Mouse (Mus musculus) intestine, postnatal 0 days (tissue): ENCODE results near the gene Gp9. TPM values are rescaled to one million over a fixed set of nuclear protein-coding genes. Genes with fewer than 3 reads are reported as not detected.

ENCODE experiments used
- ATAC-seq: fragments of 200-750 bp; cut with Nextera tagmentation; 2 replicates; pipeline ENCODE4 v1.8.0; 2017; ENCODE audit warnings: mild to moderate bottlenecking, moderate TSS enrichment, moderate library complexity
- H3K27ac ChIP-seq: fragments of 300-500 bp; sonication (generic); 2 replicates; pipeline ENCODE4 v1.5.1; 2014; ENCODE audit warnings: mild to moderate bottlenecking, low read depth, low read length, moderate library complexity
- H3K27me3 ChIP-seq: fragments of 300-500 bp; sonication (generic); replicated peaks from 2 replicates; pipeline ENCODE4 v1.6.1; 2014; ENCODE audit warnings: low read length, mixed read lengths; ENCODE audit not compliant: control insufficient read depth, insufficient read depth
- H3K36me3 ChIP-seq: fragments of 300-500 bp; sonication (generic); 2 replicates; pipeline ENCODE4 v1.6.1; 2014; ENCODE audit warnings: mild to moderate bottlenecking, moderate library complexity; ENCODE audit not compliant: control insufficient read depth, insufficient read depth
- H3K4me1 ChIP-seq: fragments of 300-500 bp; sonication (generic); replicated peaks from 2 replicates; pipeline ENCODE4 v1.6.1; 2014; ENCODE audit warnings: antibody characterized with exemption, low read length, mixed read lengths; ENCODE audit not compliant: control insufficient read depth, insufficient read depth
- H3K4me2 ChIP-seq: fragments of 300-500 bp; sonication (generic); replicated peaks from 2 replicates; pipeline ENCODE4 v1.6.1; 2014; ENCODE audit warnings: low read depth, mild to moderate bottlenecking, moderate library complexity
- H3K4me3 ChIP-seq: fragments of 300-500 bp; sonication (generic); 2 replicates; pipeline ENCODE4 v1.5.1; 2014; ENCODE audit warnings: low read depth, low read length
- H3K9ac ChIP-seq: fragments of 300-500 bp; sonication (generic); 2 replicates; pipeline ENCODE4 v1.6.1; 2014; ENCODE audit warnings: mild to moderate bottlenecking, low read depth, low read length
- H3K9me3 ChIP-seq: fragments of 300-500 bp; sonication (generic); 2 replicates; pipeline ENCODE4 v1.6.1; 2016; ENCODE audit warnings: mixed run types; ENCODE audit not compliant: control insufficient read depth
- CTCF ChIP-seq: sonication (generic); IDR thresholded peaks from 2 replicates; pipeline ENCODE4 v1.5.1; 2016; ENCODE audit warnings: low read depth, mild to moderate bottlenecking, control low read depth, antibody characterized with exemption, moderate library complexity
- WGBS: fragments of 180-500 bp; shearing (Covaris S2); extraction: QIAGEN DNeasy Blood & Tissue Kit; methylation state at CpG from one replicate; pipeline ENCODE4 v1.1.7; 2014; 5-methylcytosine and 5-hydroxymethylcytosine counted together
- polyA plus RNA-seq: library from polyadenylated mRNA; unstranded; fragments of >200 nt; fragmentation: Nextera tagmentation; extraction: Ambion mirVana; gene quantifications from 2 replicates; pipeline ENCODE4 v1.2.1, GENCODE M21; 2015

The Gp9 gene
- polyA plus RNA-seq, 1 experiment from 2014 or later, result 2.3 TPM

GRCm38 (mm10) chr6:87788896-87789587 lies 11.2 kb downstream of the Gp9 start:
- WGBS, result 18% methylated on average over 5 of the region's 5 CpGs
- peak; percentile 89 for ATAC-seq
- Histone ChIP-seq H3K4me1 (peaks cover 13% of the 10 kb centered on the region), H3K4me2 (peak overlapping the region; percentile 43), H3K36me3 (peaks cover 23% of the 10 kb centered on the region), H3K4me3 (no peak overlapping the region), H3K9me3 (no peaks in the 10 kb centered on the region), H3K27ac (peak overlapping the region; percentile 95), H3K9ac (no peak overlapping the region), H3K27me3 (no peaks in the 10 kb centered on the region)
- no peak for TF ChIP-seq CTCF

- ATAC-seq, result peak; percentile 43
- H3K9me3 ChIP-seq, result no peaks in the 10 kb centered on the region
- peak overlapping the region; percentile 95 for H3K27ac ChIP-seq
- no peaks in the 10 kb centered on the region for H3K27me3 ChIP-seq
- TF ChIP-seq CTCF, result no peak
- peaks cover 13% of the 10 kb centered on the region for H3K4me1 ChIP-seq
- 34% methylated on average over 6 of the region's 6 CpGs for WGBS
- H3K4me3 ChIP-seq, result no peak overlapping the region
- peak overlapping the region; percentile 43 for H3K4me2 ChIP-seq
- H3K9ac ChIP-seq, result no peak overlapping the region
- H3K36me3 ChIP-seq, result peaks cover 29% of the 10 kb centered on the region
Observed at GRCm38 (mm10) chr6:87789791-87790190, 11.9 kb downstream of the Gp9 start.

- H3K4me2 ChIP-seq, result peak overlapping the region; percentile 3; the same call in 1 of the 2 replicates
- ATAC-seq, result peak; percentile 62
- TF ChIP-seq CTCF, result peak; percentile 22; the same call in 1 of the 2 replicates
- H3K4me3 ChIP-seq, result no peak overlapping the region
- H3K9me3 ChIP-seq, result no peaks in the 10 kb centered on the region
- WGBS, result 42% methylated on average over 7 of the region's 7 CpGs
- H3K9ac ChIP-seq, result no peak overlapping the region
- H3K4me1 ChIP-seq, result peaks cover 13% of the 10 kb centered on the region
- peak overlapping the region; percentile 95 for H3K27ac ChIP-seq
- no peaks in the 10 kb centered on the region for H3K27me3 ChIP-seq
- H3K36me3 ChIP-seq, result peaks cover 29% of the 10 kb centered on the region
Observed at GRCm38 (mm10) chr6:87790779-87791480, 13.1 kb downstream of the Gp9 start.

- 96% methylated on average over 5 of the region's 5 CpGs for WGBS
- no peak for ATAC-seq
- Histone ChIP-seq H3K9ac (no peak overlapping the region), H3K4me2 (no peak overlapping the region), H3K4me3 (no peak overlapping the region), H3K27me3 (no peaks in the 10 kb centered on the region), H3K4me1 (peaks cover 13% of the 10 kb centered on the region), H3K27ac (no peak overlapping the region), H3K9me3 (no peaks in the 10 kb centered on the region), H3K36me3 (peaks cover 29% of the 10 kb centered on the region)
- TF ChIP-seq CTCF, result no peak
Observed at GRCm38 (mm10) chr6:87791826-87792225, 14.0 kb downstream of the Gp9 start.

GRCm38 (mm10) chr6:87793821-87794510 lies 16.1 kb downstream of the Gp9 start:
- Histone ChIP-seq H3K27me3 (no peaks in the 10 kb centered on the region), H3K9ac (no peak overlapping the region), H3K9me3 (no peaks in the 10 kb centered on the region), H3K4me1 (peaks cover 5% of the 10 kb centered on the region), H3K4me2 (no peak overlapping the region), H3K36me3 (peaks cover 29% of the 10 kb centered on the region), H3K27ac (no peak overlapping the region), H3K4me3 (no peak overlapping the region)
- no peak for ATAC-seq
- no peak for TF ChIP-seq CTCF
- WGBS, result 89% methylated on average over 10 of the region's 10 CpGs
